Mouse (Mus musculus) cerebellum, adult 2 months (tissue): ENCODE measurements around the gene Katnbl1. TPM values are rescaled to one million over a fixed set of nuclear protein-coding genes. Genes with fewer than 3 reads are reported as not detected.
"Not testable (repeated sequence)": the region's sequence is repeated elsewhere in the genome, so short reads cannot be mapped to it uniquely, and the experiment has no call there.

ENCODE experiments used
- DNase-seq, 2 experiments: peaks; one replicate each; pipeline ENCODE4 v3.0.0; 2021
- H3K27ac ChIP-seq: fragments of 200-500 bp; 2 replicates; pipeline ENCODE4 v1.5.1; 2012; ENCODE audit warnings: low read length, control low read depth, inconsistent platforms; ENCODE audit not compliant: insufficient read depth
- H3K27me3 ChIP-seq: fragments of 200-500 bp; 2 replicates; pipeline ENCODE4 v1.6.1; 2012; ENCODE audit warnings: inconsistent platforms, mild to moderate bottlenecking, low read length, moderate library complexity; ENCODE audit not compliant: control insufficient read depth, insufficient read depth
- H3K4me1 ChIP-seq: fragments of 200-500 bp; 2 replicates; pipeline ENCODE4 v1.6.1; 2011; ENCODE audit warnings: low read length; ENCODE audit not compliant: control insufficient read depth, insufficient read depth
- H3K4me3 ChIP-seq: fragments of 200-500 bp; replicated peaks from 2 replicates; pipeline ENCODE3; 2011; ENCODE audit warnings: mild to moderate bottlenecking, low read depth, low read length, control low read depth; ENCODE audit not compliant: insufficient read depth
- CTCF ChIP-seq: fragments of 200-500 bp; IDR thresholded peaks from 2 replicates; pipeline ENCODE4 v1.5.1; 2011; ENCODE audit warnings: low read depth, mild to moderate bottlenecking, control low read depth, low read length, moderate library complexity, borderline replicate concordance; ENCODE audit not compliant: insufficient read depth
- POLR2A ChIP-seq: fragments of 200-500 bp; IDR thresholded peaks from 2 replicates; pipeline ENCODE4 v1.6.1; 2011; ENCODE audit warnings: low read length, control low read depth, borderline replicate concordance; ENCODE audit not compliant: insufficient read depth
- WGBS: fragments of 180-500 bp; shearing (Covaris S2); methylation state at CpG from one replicate; pipeline ENCODE4 v1.1.7; 2018; 5-methylcytosine and 5-hydroxymethylcytosine counted together
- polyA plus RNA-seq: library from polyadenylated mRNA; depleted of rRNA; stranded (reverse); fragments of >200 nt; gene quantifications from 2 replicates; pipeline ENCODE4 v1.2.3, GENCODE M21; 2012

Gene Katnbl1
- polyA plus RNA-seq, 1 experiment: 10.7 TPM

- WGBS: 79% methylated on average over 3 of the region's 3 CpGs
- no peak for DNase-seq
- no peak overlapping the region for H3K4me3 ChIP-seq
- H3K27ac ChIP-seq: no peak overlapping the region
- TF ChIP-seq CTCF (no peak), POLR2A (no peak)
- no peaks in the 10 kb centered on the region for H3K4me1 ChIP-seq
- no peaks in the 10 kb centered on the region for H3K27me3 ChIP-seq
These were observed 46.3 kb downstream of the Katnbl1 start for GRCm38 (mm10) chr2:112425308-112425707.

DNA sequence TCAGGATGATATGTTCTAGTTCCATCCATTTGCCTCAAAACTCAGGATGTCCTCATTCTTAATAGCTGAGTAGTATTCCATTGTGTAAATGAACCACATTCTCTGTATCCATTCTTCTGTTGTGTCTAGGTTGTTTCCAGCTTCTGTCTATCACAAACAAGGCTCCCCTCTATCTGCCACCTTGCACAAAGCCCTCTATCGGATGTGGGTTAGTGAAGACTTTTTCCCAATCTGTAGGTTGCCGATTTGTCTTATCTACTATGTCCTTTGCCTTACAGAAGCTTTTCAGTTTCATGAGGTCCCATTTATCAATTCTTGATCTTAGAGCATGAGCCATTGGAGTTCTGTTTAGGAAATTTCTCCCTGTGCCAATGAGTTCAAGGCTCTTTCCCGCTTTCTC lies 49.5 kb downstream of the Katnbl1 start:
- DNase-seq, H3K27ac ChIP-seq, H3K4me1 ChIP-seq, H3K27me3 ChIP-seq, H3K4me3 ChIP-seq: not testable (repeated sequence)
- 90% methylated on average over 3 of the region's 3 CpGs for WGBS

GRCm38 (mm10) chr2:112429665-112430064 lies 50.7 kb downstream of the Katnbl1 start:
- Histone ChIP-seq H3K27ac (no peak overlapping the region), H3K4me3 (no peak overlapping the region), H3K27me3 (no peaks in the 10 kb centered on the region), H3K4me1 (no peaks in the 10 kb centered on the region)
- no peak for DNase-seq
- WGBS: 89% methylated on average over 4 of the region's 4 CpGs
- TF ChIP-seq POLR2A (no peak), CTCF (no peak)

DNA sequence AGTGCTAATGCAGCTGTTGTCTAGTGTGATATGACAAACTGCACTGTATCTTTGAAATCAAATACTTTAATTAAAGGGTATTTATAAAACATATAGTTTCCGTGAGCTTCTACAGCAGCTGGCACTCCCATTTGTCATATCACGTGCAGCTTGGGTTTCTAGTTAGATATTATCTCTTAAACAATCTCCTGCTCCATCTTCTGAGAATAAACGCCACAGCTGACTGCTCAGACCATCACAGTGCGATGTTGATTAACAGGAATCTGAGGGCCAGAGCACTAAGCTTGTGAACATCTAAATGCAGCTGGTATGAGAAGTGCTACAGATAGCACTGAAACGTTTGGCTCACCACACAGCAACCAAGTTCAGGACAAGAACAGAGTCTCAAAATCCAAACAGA lies 51.4 kb downstream of the Katnbl1 start:
- TF ChIP-seq POLR2A: no peak
- no peak for TF ChIP-seq CTCF
- WGBS: 81% methylated on average over 5 of the region's 5 CpGs
- H3K27me3 ChIP-seq: no peaks in the 10 kb centered on the region
- no peak overlapping the region for H3K27ac ChIP-seq
- H3K4me1 ChIP-seq: no peaks in the 10 kb centered on the region
- no peak for DNase-seq
- no peak overlapping the region for H3K4me3 ChIP-seq

GRCm38 (mm10) chr2:112432523-112432922 lies 53.5 kb downstream of the Katnbl1 start:
- over 99% methylated on average over 2 of the region's 2 CpGs for WGBS
- TF ChIP-seq POLR2A: no peak
- no peak for TF ChIP-seq CTCF
- H3K4me1 ChIP-seq: no peaks in the 10 kb centered on the region
- no peak overlapping the region for H3K4me3 ChIP-seq
- no peak overlapping the region for H3K27ac ChIP-seq
- H3K27me3 ChIP-seq: no peaks in the 10 kb centered on the region
- DNase-seq: no peak

- TF ChIP-seq POLR2A: no peak
- TF ChIP-seq CTCF: no peak
- H3K27me3 ChIP-seq: no peaks in the 10 kb centered on the region
- H3K4me1 ChIP-seq: no peaks in the 10 kb centered on the region
- no peak overlapping the region for H3K27ac ChIP-seq
- 58% methylated on average over 2 of the region's 2 CpGs for WGBS
- no peak overlapping the region for H3K4me3 ChIP-seq
- DNase-seq: no peak
These were observed 54.3 kb downstream of the Katnbl1 start for GRCm38 (mm10) chr2:112433359-112433758.

- no peak for DNase-seq
- H3K4me1 ChIP-seq: no peaks in the 10 kb centered on the region
- no peaks in the 10 kb centered on the region for H3K27me3 ChIP-seq
- WGBS: 78% methylated on average over 4 of the region's 4 CpGs
- no peak overlapping the region for H3K4me3 ChIP-seq
- H3K27ac ChIP-seq: no peak overlapping the region
- TF ChIP-seq CTCF (no peak), POLR2A (no peak)
These were observed 57.3 kb downstream of the Katnbl1 start for GRCm38 (mm10) chr2:112436292-112436691.

DNA sequence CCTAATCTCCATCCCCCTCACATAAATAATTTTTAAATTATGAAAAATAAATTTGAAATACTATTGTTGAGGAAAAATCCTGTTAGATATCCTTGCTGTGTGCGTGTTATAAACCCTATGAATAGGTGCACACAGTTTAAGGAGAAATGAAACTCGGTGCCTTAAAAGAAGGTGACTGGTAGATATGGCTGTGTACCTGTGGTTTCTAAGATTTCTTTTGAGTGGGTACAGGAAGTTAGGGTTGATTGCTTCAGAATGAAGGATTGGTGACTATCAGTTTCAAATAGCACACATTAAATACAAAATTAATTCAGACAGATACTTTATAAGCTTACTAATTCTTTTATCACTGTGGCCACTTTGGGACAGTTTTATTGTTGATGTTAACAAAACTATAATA lies 58.6 kb downstream of the Katnbl1 start:
- Histone ChIP-seq H3K27ac (no peak overlapping the region), H3K4me3 (no peak overlapping the region), H3K4me1 (no peaks in the 10 kb centered on the region), H3K27me3 (no peaks in the 10 kb centered on the region)
- WGBS: 86% methylated on average over 2 of the region's 2 CpGs
- no peak for DNase-seq
- TF ChIP-seq POLR2A (no peak), CTCF (no peak)
